Mouse (Mus musculus) G1E (cell line): ENCODE results near the gene Kif3b. TPM values are rescaled to one million over a fixed set of nuclear protein-coding genes. Genes with fewer than 3 reads are reported as not detected.

Source experiments
- ATAC-seq: 2 replicates; pipeline ENCODE4 v1.8.0; 2016; ENCODE audit warnings: mild to moderate bottlenecking; ENCODE audit not compliant: insufficient number of reproducible peaks, poor library complexity, low FRiP score, severe bottlenecking; ENCODE audit errors: extremely low read depth
- DNase-seq: peaks from one replicate; pipeline ENCODE4 v3.0.0; 2012; ENCODE audit warnings: low spot score
- H3K27me3 ChIP-seq: 2 replicates; pipeline ENCODE4 v1.6.1; 2012; ENCODE audit warnings: mild to moderate bottlenecking, low read length, inconsistent platforms; ENCODE audit not compliant: insufficient read depth
- H3K36me3 ChIP-seq: replicated peaks from 2 replicates; pipeline ENCODE3; 2012; ENCODE audit warnings: mild to moderate bottlenecking, inconsistent platforms
- H3K4me1 ChIP-seq: 2 replicates; pipeline ENCODE4 v1.6.1; 2012; ENCODE audit warnings: low read depth, low read length, inconsistent platforms, mixed read lengths; ENCODE audit not compliant: insufficient read depth
- H3K4me3 ChIP-seq: 2 replicates; pipeline ENCODE4 v1.5.1; 2012; ENCODE audit warnings: low read depth, mild to moderate bottlenecking, inconsistent platforms, low read length, moderate library complexity, mixed read lengths
- H3K9me3 ChIP-seq: replicated peaks from 2 replicates; pipeline ENCODE4 v1.6.1; 2012; ENCODE audit warnings: inconsistent platforms
- CTCF ChIP-seq: IDR thresholded peaks from 2 replicates; pipeline ENCODE4 v1.5.1; 2012; ENCODE audit warnings: low read depth, low read length, inconsistent platforms, mixed read lengths
- GATA1 ChIP-seq: IDR thresholded peaks from 2 replicates; pipeline ENCODE4 v1.6.1; 2012; ENCODE audit warnings: borderline replicate concordance, low read length, inconsistent platforms, mixed read lengths
- GATA2 ChIP-seq: IDR thresholded peaks from 2 replicates; pipeline ENCODE4 v1.6.1; 2012; ENCODE audit warnings: low read depth, low read length, inconsistent platforms, borderline replicate concordance
- POLR2AphosphoS5 ChIP-seq: IDR thresholded peaks from 2 replicates; pipeline ENCODE4 v1.6.1; 2012; ENCODE audit warnings: low read depth, low read length, inconsistent platforms; ENCODE audit not compliant: insufficient replicate concordance
- TAL1 ChIP-seq: conservative IDR thresholded peaks from 2 replicates; pipeline ENCODE4 v1.6.1; 2012; ENCODE audit warnings: low read depth, low read length, inconsistent platforms, mixed read lengths
- polyA plus RNA-seq: library from polyadenylated mRNA; stranded (reverse); fragments of >175 nt; gene quantifications from 2 replicates; pipeline ENCODE4 v1.2.3, GENCODE M21; 2012
- total RNA-seq, 2 experiments: library from RNA; stranded (forward) in 1 of 2; stranded (reverse) in 1 of 2; fragments of 200-1000 nt in 1 of 2; fragments of >200 nt in 1 of 2; fragmentation: Nextera tagmentation in 1 of 2; gene quantifications; 2 replicates each; pipeline ENCODE4 v1.2.3; 2014 to 2017

The Kif3b gene
- total and polyA plus RNA-seq, 3 experiments, result 3.7 to 26.1 (median 12.9) TPM

DNA sequence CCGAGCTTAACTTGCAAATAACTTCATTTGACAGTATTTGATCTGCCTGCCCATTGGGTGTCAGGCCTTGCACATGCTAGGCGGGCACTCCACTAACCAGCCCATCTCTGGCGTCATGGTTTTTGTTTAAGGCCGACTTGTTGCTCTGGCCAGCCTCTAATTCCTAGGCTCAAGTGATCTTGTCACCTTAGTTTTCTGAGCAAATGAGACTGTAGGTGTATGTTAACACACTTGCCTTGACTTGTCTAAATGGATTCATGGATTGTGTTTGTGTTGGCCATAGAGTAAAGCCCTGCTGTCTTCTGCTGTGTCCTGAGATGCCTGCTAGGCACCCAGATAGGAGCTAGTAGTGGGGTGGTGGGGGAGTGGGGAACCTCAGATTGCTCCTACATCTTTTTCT is 4.0 kb downstream of the Kif3b start:
- Histone ChIP-seq H3K36me3 (peaks cover 64% of the 10 kb centered on the region), H3K27me3 (no peaks in the 10 kb centered on the region), H3K4me1 (peaks cover 71% of the 10 kb centered on the region), H3K4me3 (no peak overlapping the region), H3K9me3 (no peaks in the 10 kb centered on the region)
- DNase-seq (no peak), ATAC-seq (no peak)
- TF ChIP-seq GATA2 (no peak), POLR2AphosphoS5 (no peak), TAL1 (no peak), CTCF (no peak), GATA1 (no peak)

DNA sequence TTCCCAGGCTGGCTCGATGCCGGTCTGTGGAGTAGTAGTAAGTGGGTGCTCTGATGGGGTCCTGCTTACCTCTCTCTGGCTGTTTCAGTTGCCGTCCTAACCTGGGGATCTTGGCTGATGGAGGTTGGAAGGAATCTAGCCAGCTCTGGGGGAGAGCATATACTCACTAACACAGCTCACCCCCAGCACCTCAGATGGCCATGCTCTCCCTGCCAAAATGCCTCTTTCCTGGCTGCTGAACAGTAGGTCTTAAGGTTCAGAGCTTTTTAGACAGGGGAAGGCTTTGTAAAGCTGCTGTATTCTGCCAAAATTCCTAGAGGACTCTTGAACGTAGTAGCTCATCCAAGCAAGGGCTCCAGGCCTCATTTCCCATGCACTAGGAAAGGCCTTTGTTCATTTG is 6.6 kb downstream of the Kif3b start:
- DNase-seq (no peak), ATAC-seq (no peak)
- Histone ChIP-seq H3K9me3 (no peaks in the 10 kb centered on the region), H3K4me3 (no peak overlapping the region), H3K27me3 (no peaks in the 10 kb centered on the region), H3K4me1 (peaks cover 49% of the 10 kb centered on the region), H3K36me3 (peaks cover 73% of the 10 kb centered on the region)
- no peak for TF ChIP-seq GATA2
- no peak for TF ChIP-seq POLR2AphosphoS5
- no peak for TF ChIP-seq CTCF
- no peak for TF ChIP-seq TAL1
- TF ChIP-seq GATA1, result no peak

DNA sequence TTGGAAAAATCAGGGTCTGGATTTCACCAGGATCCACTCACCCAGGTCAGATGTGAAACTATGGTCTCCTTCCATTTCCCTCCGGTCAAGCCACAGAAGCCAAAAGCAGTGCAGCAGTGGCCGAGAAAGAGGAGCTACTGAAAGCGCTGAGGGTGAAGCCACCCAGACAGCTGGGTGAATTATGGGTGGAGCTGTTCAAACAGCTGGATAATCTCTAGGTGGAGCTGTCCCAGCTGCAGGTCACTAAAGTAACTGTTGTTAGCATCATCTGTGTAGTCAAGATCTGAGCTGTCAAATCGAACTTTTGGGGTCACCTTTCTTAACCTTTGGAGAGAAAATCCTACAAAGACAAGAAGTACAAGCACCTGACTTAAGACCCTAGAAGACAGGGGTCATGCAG is 7.2 kb downstream of the Kif3b start:
- Histone ChIP-seq H3K9me3 (no peaks in the 10 kb centered on the region), H3K4me1 (peaks cover 42% of the 10 kb centered on the region), H3K27me3 (no peaks in the 10 kb centered on the region), H3K36me3 (peaks cover 74% of the 10 kb centered on the region), H3K4me3 (no peak overlapping the region)
- ATAC-seq, result no peak
- no peak for DNase-seq
- TF ChIP-seq GATA2 (no peak), GATA1 (no peak), POLR2AphosphoS5 (no peak), CTCF (no peak), TAL1 (no peak)

GRCm38 (mm10) chr2:153298863-153299262 is 7.7 kb downstream of the Kif3b start:
- TF ChIP-seq POLR2AphosphoS5 (no peak), GATA1 (no peak), GATA2 (no peak), TAL1 (no peak), CTCF (no peak)
- DNase-seq, result peak; percentile 51
- ATAC-seq, result peak; percentile 60
- H3K9me3 ChIP-seq, result no peaks in the 10 kb centered on the region
- peaks cover 39% of the 10 kb centered on the region for H3K4me1 ChIP-seq
- H3K4me3 ChIP-seq, result no peak overlapping the region
- H3K36me3 ChIP-seq, result peaks cover 74% of the 10 kb centered on the region
- H3K27me3 ChIP-seq, result no peaks in the 10 kb centered on the region

- H3K36me3 ChIP-seq, result peaks cover 69% of the 10 kb centered on the region
- H3K9me3 ChIP-seq, result no peaks in the 10 kb centered on the region
- peaks cover 32% of the 10 kb centered on the region for H3K4me1 ChIP-seq
- no peaks in the 10 kb centered on the region for H3K27me3 ChIP-seq
- no peak overlapping the region for H3K4me3 ChIP-seq
- TF ChIP-seq GATA1 (no peak), CTCF (no peak), GATA2 (no peak), POLR2AphosphoS5 (no peak), TAL1 (no peak)
- DNase-seq, result no peak
- no peak for ATAC-seq
These were observed 9.9 kb downstream of the Kif3b start for GRCm38 (mm10) chr2:153301123-153301522.

- Histone ChIP-seq H3K36me3 (peaks cover 57% of the 10 kb centered on the region), H3K9me3 (no peaks in the 10 kb centered on the region), H3K27me3 (no peaks in the 10 kb centered on the region), H3K4me3 (no peak overlapping the region), H3K4me1 (peaks cover 2% of the 10 kb centered on the region; the same call in 1 of the 2 replicates)
- DNase-seq (no peak), ATAC-seq (no peak)
- no peak for TF ChIP-seq CTCF
- no peak for TF ChIP-seq POLR2AphosphoS5
- no peak for TF ChIP-seq GATA1
- TF ChIP-seq GATA2, result no peak
- TF ChIP-seq TAL1, result no peak
These were observed 14.0 kb downstream of the Kif3b start for GRCm38 (mm10) chr2:153305240-153305639.
